Mouse (Mus musculus) ES-E14 (cell line): ENCODE measurements around the gene Tmem231. TPM values are rescaled to one million over a fixed set of nuclear protein-coding genes. Genes with fewer than 3 reads are reported as not detected.

ENCODE experiments used
- DNase-seq: peaks from one replicate; pipeline ENCODE4 v3.0.0-alpha.2; 2013; ENCODE audit warnings: low read depth, low spot score
- H3K27ac ChIP-seq: 2 replicates; pipeline ENCODE4 v1.5.1; 2012; ENCODE audit warnings: low read depth, mild to moderate bottlenecking, low read length, moderate library complexity, mixed read lengths; ENCODE audit not compliant: poor library complexity, insufficient read depth, severe bottlenecking
- H3K36me3 ChIP-seq: 2 replicates; pipeline ENCODE4 v1.6.1; 2012; ENCODE audit warnings: mild to moderate bottlenecking, low read length, moderate library complexity, mixed read lengths; ENCODE audit not compliant: control insufficient read depth, poor library complexity, insufficient read depth, severe bottlenecking
- H3K4me1 ChIP-seq, 2 experiments: fragments of 150-350 bp in 1 of 2; sonication (generic) in 1 of 2; 2 replicates each; pipeline ENCODE4 v1.6.1; 2012; ENCODE audit warnings: low read length in 2 of 2, mild to moderate bottlenecking in 1 of 2, mixed read lengths in 1 of 2; ENCODE audit not compliant: control insufficient read depth in 2 of 2, insufficient read depth in 2 of 2, poor library complexity in 1 of 2
- H3K4me3 ChIP-seq, 2 experiments: fragments of 150-350 bp in 1 of 2; sonication (generic) in 1 of 2; 2 replicates each; pipeline ENCODE4 v1.5.1; 2012; ENCODE audit warnings: low read length in 2 of 2, low read depth in 1 of 2, mild to moderate bottlenecking in 1 of 2, mixed read lengths in 1 of 2; ENCODE audit not compliant: insufficient read depth in 1 of 2, poor library complexity in 1 of 2, severe bottlenecking in 1 of 2
- H3K9ac ChIP-seq: 2 replicates; pipeline ENCODE4 v1.6.1; 2012; ENCODE audit warnings: low read depth, mild to moderate bottlenecking, low read length, mixed read lengths; ENCODE audit not compliant: poor library complexity, insufficient read depth, severe bottlenecking
- H3K9me3 ChIP-seq: fragments of 150-350 bp; sonication (generic); 2 replicates; pipeline ENCODE4 v1.6.1; 2012; ENCODE audit warnings: low read depth, mild to moderate bottlenecking, low read length; ENCODE audit not compliant: control insufficient read depth, insufficient read depth
- CHD2 ChIP-seq: IDR thresholded peaks from 2 replicates; pipeline ENCODE4 v1.6.1; 2014; ENCODE audit warnings: mild to moderate bottlenecking, low read depth, low read length, inconsistent platforms
- HCFC1 ChIP-seq: IDR thresholded peaks from 2 replicates; pipeline ENCODE4 v1.6.1; 2012; ENCODE audit warnings: low read length, inconsistent platforms, borderline replicate concordance; ENCODE audit not compliant: insufficient read depth
- MAFK ChIP-seq: IDR thresholded peaks from 2 replicates; pipeline ENCODE4 v1.6.1; 2014; ENCODE audit warnings: mild to moderate bottlenecking, low read depth, low read length, inconsistent platforms; ENCODE audit not compliant: insufficient read depth
- ZC3H11A ChIP-seq: IDR thresholded peaks from 2 replicates; pipeline ENCODE4 v1.6.1; 2012; ENCODE audit warnings: low read depth, mild to moderate bottlenecking, inconsistent platforms, low read length, borderline replicate concordance
- ZNF384 ChIP-seq: IDR thresholded peaks from 2 replicates; pipeline ENCODE4 v1.6.1; 2012; ENCODE audit warnings: low read depth, low read length, inconsistent platforms
- in situ Hi-C, 2 experiments: fragments of 600-800 bp; cut with MboI; formaldehyde crosslinking; loops; one replicate each; pipeline ENCODE4 v1.15.1; 2025; ENCODE audit warnings: low sequenced_read_pairs in 2 of 2, inconsistent platforms in 1 of 2; ENCODE audit not compliant: unreplicated experiment in 2 of 2
- total RNA-seq: library from RNA; depleted of rRNA; stranded (reverse); fragments of 300-350 nt; gene quantifications from 2 replicates; pipeline ENCODE4 v1.2.3, GENCODE M21; 2012

Tmem231 gene
- total RNA-seq, 1 experiment = 30.3 TPM

DNA sequence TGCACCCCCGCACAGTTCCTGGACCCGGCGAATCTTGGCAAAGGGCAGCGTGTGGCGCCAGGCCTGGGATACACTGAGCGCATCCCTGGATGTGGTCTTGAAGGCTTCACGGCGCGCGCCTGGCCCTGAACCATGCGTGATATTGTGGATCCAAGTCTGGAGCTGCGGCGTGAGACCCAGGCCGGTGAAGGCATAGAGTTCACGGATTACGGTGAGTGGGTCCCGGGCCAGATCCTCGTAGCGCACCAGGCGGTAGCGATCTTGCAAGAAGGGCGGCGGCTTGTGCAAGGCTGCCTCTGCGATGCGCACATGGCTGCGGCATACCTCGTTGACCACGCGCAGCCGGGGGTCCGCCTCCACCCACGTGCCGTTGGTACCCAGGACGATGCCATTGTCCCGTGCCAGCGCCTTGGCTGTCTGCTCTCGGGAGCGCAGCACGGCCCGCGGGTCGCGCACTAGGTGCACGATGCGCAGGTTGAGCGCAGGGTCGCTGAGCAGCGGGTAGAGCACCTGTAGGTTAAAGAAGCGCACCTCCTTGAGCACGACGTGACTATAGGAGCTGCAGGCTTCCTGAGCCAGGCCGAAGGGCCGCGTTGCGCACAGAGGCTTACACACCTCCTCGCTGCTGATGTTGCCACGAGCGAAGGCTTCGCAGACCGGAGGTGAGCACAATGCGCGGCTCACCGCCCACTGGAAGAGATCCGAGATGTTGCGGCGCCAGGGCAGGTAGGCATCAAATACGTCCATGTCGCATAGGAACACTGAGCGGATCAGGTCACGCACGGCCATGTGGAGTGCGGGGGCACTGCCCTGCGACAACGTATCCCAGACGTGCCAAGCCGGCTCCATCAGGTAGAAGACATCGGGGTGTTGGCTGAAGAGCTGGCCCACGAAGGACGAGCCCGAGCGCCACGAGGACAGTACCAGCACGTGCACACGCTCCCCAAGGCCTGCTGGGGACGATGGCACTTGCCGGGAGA, 43.5 kb downstream of the Tmem231 start:
- no peaks in the 10 kb centered on the region for H3K9me3 ChIP-seq
- H3K36me3 ChIP-seq = no peaks in the 10 kb centered on the region
- in situ Hi-C loops = no loop called here
- peaks cover 9 to 11% of the 10 kb centered on the region in 2 experiments; a peak in 3 of 4 replicates for H3K4me1 ChIP-seq
- TF ChIP-seq CHD2 (no peak), MAFK (no peak), HCFC1 (no peak), ZC3H11A (no peak), ZNF384 (no peak)
- no peak overlapping the region for H3K27ac ChIP-seq
- no peak for DNase-seq
- H3K9ac ChIP-seq = peak overlapping the region; percentile 34
- peak overlapping the region; percentile 50 to 61; a peak in 3 of 4 replicates for H3K4me3 ChIP-seq

DNA sequence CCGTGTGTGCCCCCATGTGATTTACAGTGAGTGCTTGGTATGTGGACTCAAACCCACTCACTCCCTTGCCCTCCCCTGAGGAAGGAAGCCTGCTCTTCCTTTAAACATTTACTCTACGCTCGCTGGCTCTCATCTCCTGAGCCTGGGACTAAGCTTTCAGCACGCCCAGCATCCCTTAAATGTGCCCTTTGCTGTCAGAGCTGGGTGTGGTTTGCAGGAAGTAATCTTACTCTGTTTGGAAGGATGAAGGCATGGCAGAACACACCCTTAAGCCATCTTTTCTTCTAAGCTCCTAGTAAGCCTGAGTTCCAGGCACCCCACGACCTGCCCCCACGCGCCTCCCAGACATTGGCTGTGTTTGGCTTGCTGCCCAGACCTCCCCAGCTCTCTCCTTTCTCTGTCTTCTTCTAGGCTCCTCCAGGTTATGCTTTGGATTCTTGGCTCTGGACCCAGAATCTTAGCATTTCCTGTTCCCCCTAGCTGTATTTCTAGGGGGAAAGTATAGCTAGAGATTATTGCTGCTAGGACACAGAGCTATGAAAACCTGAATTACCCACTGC, 45.5 kb downstream of the Tmem231 start:
- no peak overlapping the region for H3K4me3 ChIP-seq
- no peaks in the 10 kb centered on the region for H3K9me3 ChIP-seq
- no peak overlapping the region for H3K9ac ChIP-seq
- no peaks in the 10 kb centered on the region for H3K36me3 ChIP-seq
- in situ Hi-C loops = no loop called here
- H3K4me1 ChIP-seq = peaks cover 9 to 11% of the 10 kb centered on the region in 2 experiments; a peak in 3 of 4 replicates
- no peak overlapping the region for H3K27ac ChIP-seq
- no peak for TF ChIP-seq CHD2
- TF ChIP-seq MAFK = no peak
- no peak for TF ChIP-seq HCFC1
- no peak for TF ChIP-seq ZNF384
- no peak for TF ChIP-seq ZC3H11A
- DNase-seq = no peak

DNA sequence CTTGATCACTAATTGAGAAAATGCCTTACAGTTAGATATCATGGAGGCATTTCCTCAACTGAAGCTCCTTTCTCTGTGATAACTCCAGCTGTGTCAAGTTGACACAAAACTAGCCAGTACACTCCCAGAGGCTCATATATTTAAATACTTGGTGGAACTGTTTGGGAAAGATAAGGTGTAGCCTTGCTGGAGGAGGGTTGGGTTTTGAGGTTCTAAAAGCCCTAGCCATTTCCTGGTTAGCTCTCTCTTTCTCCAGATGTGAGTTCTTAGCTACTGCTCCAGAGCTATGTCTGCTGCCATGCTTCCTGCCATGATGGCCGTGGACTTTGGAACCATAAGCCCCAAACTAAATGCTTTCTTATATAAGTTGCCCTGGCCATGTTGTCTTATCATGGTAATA, 46.2 kb downstream of the Tmem231 start:
- Histone ChIP-seq H3K9me3 (no peaks in the 10 kb centered on the region), H3K9ac (no peak overlapping the region), H3K4me3 (no peak overlapping the region), H3K36me3 (no peaks in the 10 kb centered on the region), H3K4me1 (peaks cover 9% of the 10 kb centered on the region in 2 experiments; a peak in 3 of 4 replicates), H3K27ac (no peak overlapping the region)
- in situ Hi-C loops = no loop called here
- TF ChIP-seq HCFC1 (no peak), ZNF384 (no peak), ZC3H11A (no peak), CHD2 (no peak), MAFK (no peak)
- no peak for DNase-seq

DNA sequence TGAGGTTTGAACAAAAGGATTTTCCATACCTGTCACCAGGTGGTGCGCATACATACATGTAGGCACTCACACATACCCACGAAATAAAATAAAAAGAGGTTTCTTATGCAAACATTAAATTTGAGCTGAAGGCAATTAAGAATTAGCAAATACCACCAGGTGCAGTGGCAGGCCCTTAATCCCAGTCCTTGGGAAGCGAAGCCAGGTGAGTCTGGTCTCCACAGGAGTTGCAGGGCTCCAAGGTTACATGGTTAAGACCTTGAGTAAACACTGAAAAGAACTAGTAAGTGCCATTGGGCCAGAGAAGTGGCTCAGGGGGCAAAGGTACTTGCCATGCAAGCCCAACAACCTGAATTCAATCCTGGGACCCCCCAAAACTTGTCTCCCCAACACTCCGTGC, 50.1 kb downstream of the Tmem231 start:
- no peaks in the 10 kb centered on the region for H3K9me3 ChIP-seq
- TF ChIP-seq ZC3H11A (no peak), ZNF384 (no peak), HCFC1 (no peak), MAFK (no peak), CHD2 (no peak)
- in situ Hi-C loops = no loop called here
- DNase-seq = no peak
- no peak overlapping the region for H3K9ac ChIP-seq
- H3K4me3 ChIP-seq = no peak overlapping the region
- no peak overlapping the region for H3K27ac ChIP-seq
- no peaks in the 10 kb centered on the region for H3K36me3 ChIP-seq
- peaks cover 2% of the 10 kb centered on the region in 2 experiments; a peak in 2 of 4 replicates for H3K4me1 ChIP-seq
